Comparison of ENCODE assay signal across 9 mouse cellular contexts in the genomic region with DNA sequence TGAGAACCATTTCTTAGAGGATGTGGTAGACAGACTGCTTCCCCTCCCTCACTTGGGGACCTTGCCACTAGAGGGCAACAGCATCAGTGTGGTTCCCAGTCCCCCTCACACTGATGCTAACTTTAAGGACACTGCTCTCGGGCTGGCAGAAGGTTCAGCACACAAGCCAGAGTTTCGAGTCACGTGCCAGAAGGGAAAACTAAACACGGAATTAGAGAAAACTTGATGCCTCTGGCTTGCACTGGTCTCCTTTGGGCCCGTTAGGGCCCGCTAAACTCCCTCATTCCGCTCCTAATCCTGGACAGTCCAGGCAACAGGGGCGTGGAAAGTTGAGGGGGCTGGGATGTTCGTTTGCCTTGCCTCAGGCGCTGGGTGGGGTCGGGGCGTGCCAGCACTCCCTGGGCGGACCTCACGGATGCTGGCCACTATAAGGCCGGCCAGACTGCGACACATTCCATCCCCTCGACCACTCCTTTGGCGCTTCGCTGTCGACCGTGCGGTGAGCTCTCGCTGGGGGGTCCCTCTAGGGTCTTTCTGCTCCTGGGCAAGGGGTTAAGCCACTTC. TPM values are rescaled to one million over a fixed set of nuclear protein-coding genes. Genes with fewer than 3 reads are reported as not detected.
DNase-seq lines count a peak whose midpoint lies in the region; ATAC-seq lines count a peak whose summit lies in the region.
"Had no signal": no experiment of that assay in that cellular context is flagged by ENCODE, and none has a peak within 500 bp of the region (broad histone marks: within the 10 kb centered on the region; RNA-seq: fewer than 3 reads in every experiment).

A gene (plus strand): TSS at position 155 of the 564 bp plus-strand sequence.

- H3K27me3 ChIP-seq in embryonic facial prominence, embryonic 14.5 days (replicated peaks; ENCODE audit: control insufficient read depth, insufficient read depth, low read length) = no peaks in the 10 kb centered on the region
- H3K27me3 ChIP-seq in heart, embryonic 12.5 days (replicated peaks) = peaks cover 6% of the 10 kb centered on the region; the same call in 1 of the 2 replicates
- no peaks in the 10 kb centered on the region for H3K27me3 ChIP-seq in kidney, embryonic 15.5 days
- H3K27me3 ChIP-seq in liver, embryonic 12.5 days (replicated peaks) = peaks cover 14% of the 10 kb centered on the region; the same call in 1 of the 2 replicates

- peaks cover 20% of the 10 kb centered on the region for H3K4me1 ChIP-seq in embryonic facial prominence, embryonic 14.5 days (ENCODE audit: control insufficient read depth, insufficient read depth, low read length)
- H3K4me1 ChIP-seq in heart, embryonic 12.5 days (replicated peaks) = peaks cover 11% of the 10 kb centered on the region
- peaks cover 40% of the 10 kb centered on the region for H3K4me1 ChIP-seq in kidney, embryonic 15.5 days
- peaks cover 7% of the 10 kb centered on the region for H3K4me1 ChIP-seq in liver, embryonic 12.5 days

- H3K4me3 ChIP-seq in embryonic facial prominence, embryonic 14.5 days (ENCODE audit: low read depth, low read length) = peak within 1 kb of the TSS; percentile 43
- H3K4me3 ChIP-seq in heart, embryonic 12.5 days = peak within 1 kb of the TSS; percentile 45
- peak within 1 kb of the TSS; percentile 41 for H3K4me3 ChIP-seq in kidney, embryonic 15.5 days (replicated peaks)
- peak within 1 kb of the TSS; percentile 25 for H3K4me3 ChIP-seq in liver, embryonic 12.5 days
- H3K4me3 ChIP-seq: erythroblast, embryonic 14.5 days had no signal

- H3K9me3 ChIP-seq in embryonic facial prominence, embryonic 14.5 days (ENCODE audit: control insufficient read depth, low read length) = 0 out of 2 replicates have a peak, but pooled peaks cover 3% of the 10 kb centered on the region
- H3K9me3 ChIP-seq in heart, embryonic 12.5 days (replicated peaks) = no peaks in the 10 kb centered on the region
- no peaks in the 10 kb centered on the region for H3K9me3 ChIP-seq in kidney, embryonic 15.5 days (replicated peaks)
- no peaks in the 10 kb centered on the region for H3K9me3 ChIP-seq in liver, embryonic 12.5 days (replicated peaks)

- WGBS in embryonic facial prominence, embryonic 14.5 days = 1% methylated on average over 23 of the region's 23 CpGs
- WGBS in heart, embryonic 12.5 days = under 1% methylated on average over 23 of the region's 23 CpGs
- WGBS in kidney, embryonic 15.5 days = 1% methylated on average over 23 of the region's 23 CpGs
- under 1% methylated on average over 23 of the region's 23 CpGs for WGBS in liver, embryonic 12.5 days (ENCODE audit: insufficient replicate concordance)

- DNase-seq in 3T3-L1 (ENCODE audit: low read depth, low spot score) = peak; percentile 94
- DNase-seq in T-cell, adult 2 months (ENCODE audit: low spot score) = peak; percentile 76
- peak; percentile 84 for DNase-seq in embryonic facial prominence, embryonic 14.5 days (ENCODE audit: low spot score)
- DNase-seq in naive thymus-derived CD4-positive, alpha-beta T cell, adult 2 months (ENCODE audit: low read depth) = peak; percentile 87
- peak; percentile 59 to 71 for DNase-seq in thymus, adult 18-20 months

- peak within 1 kb of the TSS; percentile 75 for H3K4me2 ChIP-seq in embryonic facial prominence, embryonic 14.5 days (ENCODE audit: low read depth, low read length)
- H3K4me2 ChIP-seq in heart, embryonic 12.5 days = peak within 1 kb of the TSS; percentile 88
- peak within 1 kb of the TSS; percentile 70 for H3K4me2 ChIP-seq in kidney, embryonic 15.5 days
- peak within 1 kb of the TSS; percentile 58 for H3K4me2 ChIP-seq in liver, embryonic 12.5 days

- H3K9ac ChIP-seq in embryonic facial prominence, embryonic 14.5 days (ENCODE audit: low read depth, low read length) = peak within 1 kb of the TSS; percentile 57
- H3K9ac ChIP-seq in heart, embryonic 12.5 days = peak within 1 kb of the TSS; percentile 52
- H3K9ac ChIP-seq in kidney, embryonic 15.5 days = peak within 1 kb of the TSS; percentile 25; the same call in 1 of the 2 replicates
- H3K9ac ChIP-seq in liver, embryonic 12.5 days = no peak within 1 kb of the TSS

- no peak within 1 kb of the TSS for H3K27ac ChIP-seq in embryonic facial prominence, embryonic 14.5 days (replicated peaks; ENCODE audit: low read depth, low read length)
- no peak within 1 kb of the TSS for H3K27ac ChIP-seq in heart, embryonic 12.5 days (ENCODE audit: poor library complexity, severe bottlenecking)
- H3K27ac ChIP-seq in kidney, embryonic 15.5 days = 0 out of 2 replicates have a peak within 1 kb of the TSS, but pooled peaks have one; percentile 27
- H3K27ac ChIP-seq in liver, embryonic 12.5 days = no peak within 1 kb of the TSS

- no peaks in the 10 kb centered on the region for H3K36me3 ChIP-seq in embryonic facial prominence, embryonic 14.5 days (ENCODE audit: control insufficient read depth, insufficient read depth, low read length)
- H3K36me3 ChIP-seq in heart, embryonic 12.5 days = no peaks in the 10 kb centered on the region
- no peaks in the 10 kb centered on the region for H3K36me3 ChIP-seq in kidney, embryonic 15.5 days
- no peaks in the 10 kb centered on the region for H3K36me3 ChIP-seq in liver, embryonic 12.5 days

- ATAC-seq in embryonic facial prominence, embryonic 14.5 days (ENCODE audit: low read depth) = peak; percentile 81
- peak; percentile 74 for ATAC-seq in heart, embryonic 12.5 days (ENCODE audit: insufficient number of reproducible peaks, low FRiP score)
- peak; percentile 81 for ATAC-seq in kidney, embryonic 15.5 days (replicated peaks; ENCODE audit: low FRiP score)
- peak; percentile 53; the same call in 1 of the 2 replicates for ATAC-seq in liver, embryonic 12.5 days

RNA-seq across cellular contexts. Expression of the gene that starts here (rescaled TPM):
- polyA plus RNA-seq in embryonic facial prominence, embryonic 14.5 days (2014; fragmentation: Nextera tagmentation; extraction: Ambion mirVana) = 190 and 334 TPM in 2 replicates
- polyA plus RNA-seq in heart, embryonic 12.5 days (2016; fragmentation: Nextera tagmentation; extraction: Ambion mirVana) = 36.1 and 38.4 TPM in 2 replicates
- 168 and 169 TPM in 2 replicates for polyA plus RNA-seq in kidney, embryonic 15.5 days (2015; fragmentation: Nextera tagmentation; extraction: Ambion mirVana)
- polyA plus RNA-seq in liver, embryonic 12.5 days (2016; fragmentation: Nextera tagmentation; extraction: Ambion mirVana) = 5.7 and 6.8 TPM in 2 replicates
- polyA plus RNA-seq: erythroblast, embryonic 14.5 days had no signal
